Mouse (Mus musculus) bone marrow macrophage, adult 2 months (primary cell): ENCODE measurements around the gene Fhl5. TPM values are rescaled to one million over a fixed set of nuclear protein-coding genes. Genes with fewer than 3 reads are reported as not detected.
"Not testable (repeated sequence)": the region's sequence is repeated elsewhere in the genome, so short reads cannot be mapped to it uniquely, and the experiment has no call there.

Experiments
- H3K27ac ChIP-seq: 2 replicates; pipeline ENCODE4 v1.5.1; 2012; ENCODE audit warnings: low read depth, low read length; ENCODE audit not compliant: insufficient read depth
- H3K4me1 ChIP-seq: 2 replicates; pipeline ENCODE4 v1.6.1; 2012; ENCODE audit warnings: low read length; ENCODE audit not compliant: control insufficient read depth, insufficient read depth
- H3K4me3 ChIP-seq: 2 replicates; pipeline ENCODE4 v1.5.1; 2012; ENCODE audit warnings: mild to moderate bottlenecking, low read length, moderate library complexity; ENCODE audit not compliant: insufficient read depth
- CTCF ChIP-seq: IDR thresholded peaks from 2 replicates; pipeline ENCODE4 v1.5.1; 2012; ENCODE audit warnings: low read depth, mild to moderate bottlenecking, low read length, moderate library complexity
- POLR2A ChIP-seq: IDR thresholded peaks from 2 replicates; pipeline ENCODE4 v1.6.1; 2012; ENCODE audit warnings: mild to moderate bottlenecking, low read depth, low read length, borderline replicate concordance
- polyA plus RNA-seq: library from polyadenylated mRNA; stranded (reverse); fragments of >200 nt; gene quantifications from 2 replicates; pipeline ENCODE4 v1.2.4, GENCODE M21; 2012; ENCODE audit not compliant: missing spikeins, insufficient read depth, insufficient read length

The Fhl5 gene
- not detected in 2 replicates for polyA plus RNA-seq

DNA sequence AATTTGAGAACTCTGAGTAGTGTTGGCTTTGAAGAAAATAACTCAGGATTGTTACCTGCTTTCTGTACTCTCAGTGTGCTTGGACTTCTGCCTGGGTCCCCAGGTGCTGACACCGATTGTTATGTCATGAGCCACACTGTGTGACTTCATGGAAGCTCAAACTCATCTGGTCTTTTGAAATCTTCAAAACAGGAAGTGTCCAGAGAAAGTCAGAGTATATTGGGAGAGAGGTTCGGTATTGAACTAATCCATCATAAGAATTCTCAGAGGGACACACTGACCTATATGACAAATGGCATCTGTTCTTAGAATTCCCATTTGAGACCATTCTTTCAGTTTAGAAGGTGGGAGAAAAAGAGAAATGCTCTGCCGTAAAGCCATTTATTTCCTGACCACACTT, at the start of gene Fhl5:
Fhl5 (minus strand) TSS at position 101 of the 400 bp plus-strand sequence.
- no peak within 1 kb of the TSS for H3K27ac ChIP-seq
- no peak within 1 kb of the TSS for H3K4me3 ChIP-seq
- no peaks in the 10 kb centered on the region for H3K4me1 ChIP-seq
- TF ChIP-seq POLR2A: no peak
- no peak for TF ChIP-seq CTCF

GRCm38 (mm10) chr4:25285002-25285401, 42.3 kb upstream of the Fhl5 start:
- not testable (repeated sequence) for H3K27ac ChIP-seq, H3K4me3 ChIP-seq, H3K4me1 ChIP-seq

GRCm38 (mm10) chr4:25281671-25282038, 39.0 kb upstream of the Fhl5 start, which contains the start of gene Ufl1:
TSS of gene Ufl1 (minus strand) at chr4:25281821.
- H3K4me3 ChIP-seq: peak within 1 kb of the TSS; percentile 79
- peak within 1 kb of the TSS; percentile 79 for H3K27ac ChIP-seq
- TF ChIP-seq CTCF (no peak), POLR2A (no peak)
- H3K4me1 ChIP-seq: peaks cover 5% of the 10 kb centered on the region

DNA sequence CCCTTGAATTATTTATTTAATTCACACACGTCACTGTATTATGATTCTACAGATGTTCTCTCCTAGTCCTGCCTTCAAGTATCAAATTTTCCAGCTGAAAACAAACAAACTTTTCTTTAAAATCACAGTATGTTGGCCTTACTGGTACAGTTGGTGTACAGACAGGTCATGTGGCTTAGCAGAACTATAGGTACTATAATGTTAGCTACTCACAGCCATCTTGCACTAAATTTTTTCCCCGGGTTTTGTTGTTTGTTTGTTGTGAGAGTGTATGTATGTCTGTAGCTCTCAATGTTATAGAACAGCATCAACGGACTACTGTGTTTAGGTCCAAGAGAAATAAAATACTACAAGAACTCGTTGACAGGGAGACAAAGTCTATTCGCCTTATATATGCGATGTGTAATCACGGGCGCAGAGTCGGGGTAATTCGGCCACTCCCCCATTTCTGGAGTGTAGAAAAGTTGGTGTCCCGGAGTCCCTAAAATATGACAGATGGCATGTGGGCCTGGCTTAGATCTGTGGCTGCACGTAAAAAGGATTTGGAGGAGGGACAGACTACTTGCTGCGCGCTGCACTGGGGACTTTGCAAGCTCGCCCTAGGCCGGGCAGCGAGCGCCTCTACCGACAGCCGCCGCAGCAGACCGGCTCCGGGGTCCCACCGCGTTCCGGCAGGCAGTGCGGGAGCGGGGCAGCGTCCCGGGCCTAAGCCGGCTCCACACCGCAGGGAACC, 38.4 kb upstream of the Fhl5 start:
- TF ChIP-seq POLR2A: no peak
- 0 out of 2 replicates have a peak, but pooled peaks have one; percentile 12 for TF ChIP-seq CTCF
- H3K4me3 ChIP-seq: peak overlapping the region; percentile 79
- peak overlapping the region; percentile 79 for H3K27ac ChIP-seq
- peaks cover 5% of the 10 kb centered on the region for H3K4me1 ChIP-seq

- Histone ChIP-seq H3K27ac (0 out of 2 replicates have a peak overlapping the region, but pooled peaks have one; percentile 10), H3K4me1 (peaks cover 6% of the 10 kb centered on the region), H3K4me3 (no peak overlapping the region)
- TF ChIP-seq CTCF (no peak), POLR2A (no peak)
These were observed 30.4 kb upstream of the Fhl5 start for GRCm38 (mm10) chr4:25272861-25273627.

- H3K4me3 ChIP-seq: no peak overlapping the region
- peaks cover 6% of the 10 kb centered on the region for H3K4me1 ChIP-seq
- no peak for TF ChIP-seq CTCF
- no peak for TF ChIP-seq POLR2A
- H3K27ac ChIP-seq: no peak overlapping the region
These were observed 29.2 kb upstream of the Fhl5 start for GRCm38 (mm10) chr4:25271926-25272325.

- no peak for TF ChIP-seq CTCF
- TF ChIP-seq POLR2A: no peak
- Histone ChIP-seq H3K4me1 (no peaks in the 10 kb centered on the region), H3K4me3 (no peak overlapping the region), H3K27ac (no peak overlapping the region)
These were observed 24.5 kb upstream of the Fhl5 start for GRCm38 (mm10) chr4:25267144-25267543.

GRCm38 (mm10) chr4:25257822-25258398, 15.2 kb upstream of the Fhl5 start:
- no peak for TF ChIP-seq POLR2A
- TF ChIP-seq CTCF: no peak
- H3K27ac ChIP-seq: no peak overlapping the region
- H3K4me1 ChIP-seq: no peaks in the 10 kb centered on the region
- no peak overlapping the region for H3K4me3 ChIP-seq

GRCm38 (mm10) chr4:25235663-25236062, 7.0 kb downstream of the Fhl5 start:
- H3K4me1 ChIP-seq, H3K4me3 ChIP-seq, H3K27ac ChIP-seq: not testable (repeated sequence)

GRCm38 (mm10) chr4:25233767-25234166, 8.9 kb downstream of the Fhl5 start:
- not testable (repeated sequence) for H3K27ac ChIP-seq, H3K4me1 ChIP-seq, H3K4me3 ChIP-seq
